Mouse (Mus musculus): ENCODE data around the gene Gpr152. TPM values are rescaled to one million over a fixed set of nuclear protein-coding genes. Genes with fewer than 3 reads are reported as not detected.

Gpr152 gene
- polyA plus RNA-seq, 1 experiment from 2014 or later: not detected

- 3% methylated on average over 38 of the region's 47 CpGs for WGBS (ENCODE audit: insufficient replicate concordance)
- peak within 1 kb of the TSS; percentile 93 for H3K9ac ChIP-seq (replicated peaks)
- no peaks in the 10 kb centered on the region for H3K9me3 ChIP-seq (ENCODE audit: low read length)
- peak within 1 kb of the TSS; percentile 88 for H3K4me3 ChIP-seq (ENCODE audit: low read depth, low read length)
- peaks cover 34% of the 10 kb centered on the region for H3K4me1 ChIP-seq (ENCODE audit: insufficient read depth)
- H3K36me3 ChIP-seq (replicated peaks; ENCODE audit: insufficient read depth, low read length): peaks cover 35% of the 10 kb centered on the region
- peak within 1 kb of the TSS; percentile 85 for H3K4me2 ChIP-seq (ENCODE audit: low read depth, low read length)
- H3K27ac ChIP-seq (ENCODE audit: low read depth): peak within 1 kb of the TSS; percentile 89
- H3K27me3 ChIP-seq (ENCODE audit: insufficient read depth, low read length): no peaks in the 10 kb centered on the region
- peak; percentile 94 for ATAC-seq
- no peak; the same call in 1 of the 2 replicates for TF ChIP-seq EP300 (IDR thresholded peaks at IDR 0.05; ENCODE audit: low read depth)
- peak; percentile 90 for TF ChIP-seq CTCF (IDR thresholded peaks at IDR 0.05; ENCODE audit: low read depth)
- peak; percentile 99 for DNase-seq
These were observed 52.1 kb downstream of the Gpr152 start, which contains the start of gene Ppp1ca for GRCm38 (mm10) chr19:4191528-4192250. TSS of gene Ppp1ca (plus strand) at chr19:4192065.

- H3K4me3 ChIP-seq (ENCODE audit: low read depth, low read length): peak overlapping the region; percentile 88
- H3K27me3 ChIP-seq (ENCODE audit: insufficient read depth, low read length): no peaks in the 10 kb centered on the region
- H3K27ac ChIP-seq (ENCODE audit: low read depth): peak overlapping the region; percentile 89
- H3K4me2 ChIP-seq (ENCODE audit: low read depth, low read length): peak overlapping the region; percentile 85
- TF ChIP-seq CTCF (IDR thresholded peaks at IDR 0.05; ENCODE audit: low read depth): no peak
- TF ChIP-seq EP300 (IDR thresholded peaks at IDR 0.05; ENCODE audit: low read depth): no peak
- DNase-seq: no peak
- WGBS (ENCODE audit: insufficient replicate concordance): 1% methylated on average over 35 of the region's 52 CpGs
- H3K9ac ChIP-seq (replicated peaks): peak overlapping the region; percentile 93
- no peaks in the 10 kb centered on the region for H3K9me3 ChIP-seq (ENCODE audit: low read length)
- peaks cover 42% of the 10 kb centered on the region for H3K36me3 ChIP-seq (replicated peaks; ENCODE audit: insufficient read depth, low read length)
- H3K4me1 ChIP-seq (ENCODE audit: insufficient read depth): peaks cover 37% of the 10 kb centered on the region
- peak; percentile 53 for ATAC-seq
These were observed 52.8 kb downstream of the Gpr152 start for GRCm38 (mm10) chr19:4192251-4192985.

GRCm38 (mm10) chr19:4193129-4193528 lies 53.5 kb downstream of the Gpr152 start:
- peaks cover 43% of the 10 kb centered on the region for H3K36me3 ChIP-seq (replicated peaks; ENCODE audit: insufficient read depth, low read length)
- peak overlapping the region; percentile 88 for H3K4me3 ChIP-seq (ENCODE audit: low read depth, low read length)
- ATAC-seq: no peak
- H3K27ac ChIP-seq (ENCODE audit: low read depth): peak overlapping the region; percentile 89; the same call in 1 of the 2 replicates
- peak overlapping the region; percentile 93 for H3K9ac ChIP-seq (replicated peaks)
- no peaks in the 10 kb centered on the region for H3K27me3 ChIP-seq (ENCODE audit: insufficient read depth, low read length)
- TF ChIP-seq EP300 (IDR thresholded peaks at IDR 0.05; ENCODE audit: low read depth) (no peak), CTCF (IDR thresholded peaks at IDR 0.05; ENCODE audit: low read depth) (no peak)
- WGBS (ENCODE audit: insufficient replicate concordance): 57% methylated on average over 6 of the region's 6 CpGs
- DNase-seq: no peak
- peaks cover 42% of the 10 kb centered on the region for H3K4me1 ChIP-seq (ENCODE audit: insufficient read depth)
- H3K9me3 ChIP-seq (ENCODE audit: low read length): no peaks in the 10 kb centered on the region
- H3K4me2 ChIP-seq (ENCODE audit: low read depth, low read length): peak overlapping the region; percentile 85

GRCm38 (mm10) chr19:4194021-4194724 lies 54.6 kb downstream of the Gpr152 start:
- peaks cover 50% of the 10 kb centered on the region for H3K36me3 ChIP-seq (replicated peaks; ENCODE audit: insufficient read depth, low read length)
- H3K9ac ChIP-seq (replicated peaks): no peak overlapping the region
- peaks cover 42% of the 10 kb centered on the region for H3K4me1 ChIP-seq (ENCODE audit: insufficient read depth)
- H3K27me3 ChIP-seq (ENCODE audit: insufficient read depth, low read length): no peaks in the 10 kb centered on the region
- ATAC-seq (no peak), DNase-seq (no peak)
- H3K9me3 ChIP-seq (ENCODE audit: low read length): no peaks in the 10 kb centered on the region
- H3K27ac ChIP-seq (ENCODE audit: low read depth): no peak overlapping the region
- H3K4me3 ChIP-seq (ENCODE audit: low read depth, low read length): no peak overlapping the region
- 73% methylated on average over 8 of the region's 8 CpGs for whole genome bisulfite sequencing (ENCODE audit: insufficient replicate concordance)
- H3K4me2 ChIP-seq (ENCODE audit: low read depth, low read length): no peak overlapping the region
- no peak for TF ChIP-seq EP300 (IDR thresholded peaks at IDR 0.05; ENCODE audit: low read depth)
- TF ChIP-seq CTCF (IDR thresholded peaks at IDR 0.05; ENCODE audit: low read depth): no peak

GRCm38 (mm10) chr19:4194776-4195650 lies 55.4 kb downstream of the Gpr152 start:
- no peak overlapping the region for H3K27ac ChIP-seq (ENCODE audit: low read depth)
- TF ChIP-seq EP300 (IDR thresholded peaks at IDR 0.05; ENCODE audit: low read depth) (no peak), CTCF (IDR thresholded peaks at IDR 0.05; ENCODE audit: low read depth) (no peak)
- H3K4me1 ChIP-seq (ENCODE audit: insufficient read depth): peaks cover 43% of the 10 kb centered on the region

More at GRCm38 (mm10) chr19:4194776-4195650, 55.4 kb downstream of the Gpr152 start:
- Histone ChIP-seq H3K27me3 (ENCODE audit: insufficient read depth, low read length) (no peaks in the 10 kb centered on the region), H3K9me3 (ENCODE audit: low read length) (no peaks in the 10 kb centered on the region), H3K36me3 (replicated peaks; ENCODE audit: insufficient read depth, low read length) (peaks cover 53% of the 10 kb centered on the region), H3K9ac (replicated peaks) (no peak overlapping the region), H3K4me3 (ENCODE audit: low read depth, low read length) (no peak overlapping the region), H3K4me2 (ENCODE audit: low read depth, low read length) (no peak overlapping the region)
- DNase-seq (no peak), ATAC-seq (no peak)
- WGBS (ENCODE audit: insufficient replicate concordance): 76% methylated on average over 12 of the region's 12 CpGs

Other genes starting within 250 kb of the Gpr152 start
- 28.1 and 29.7 TPM in 2 replicates for gene Tcirg1, start 232.7 kb upstream of the Gpr152 start, polyA plus RNA-seq (2015; fragmentation: Nextera tagmentation; extraction: Ambion mirVana)
- gene Ndufs8, start 227.0 kb upstream of the Gpr152 start, polyA plus RNA-seq (2015; fragmentation: Nextera tagmentation; extraction: Ambion mirVana): 165 and 167 TPM in 2 replicates
- 9.5 TPM in 2 replicates for gene Aldh3b1, start 210.0 kb upstream of the Gpr152 start, polyA plus RNA-seq (2015; fragmentation: Nextera tagmentation; extraction: Ambion mirVana)
- 42.6 and 48.1 TPM in 2 replicates for gene Unc93b1, start 204.6 kb upstream of the Gpr152 start, polyA plus RNA-seq (2015; fragmentation: Nextera tagmentation; extraction: Ambion mirVana)
- gene Aldh3b3, start 181.1 kb upstream of the Gpr152 start, polyA plus RNA-seq (2015; fragmentation: Nextera tagmentation; extraction: Ambion mirVana): 0.04 and 0.13 TPM in 2 replicates
- 0.09 and 0.11 TPM in 2 replicates for gene Aldh3b2, start 167.5 kb upstream of the Gpr152 start, polyA plus RNA-seq (2015; fragmentation: Nextera tagmentation; extraction: Ambion mirVana)
- 19.3 and 22.0 TPM in 2 replicates for gene Acy3, start 153.2 kb upstream of the Gpr152 start, polyA plus RNA-seq (2015; fragmentation: Nextera tagmentation; extraction: Ambion mirVana)
- not detected in 2 replicates for gene Tbx10, start 147.0 kb upstream of the Gpr152 start, polyA plus RNA-seq (2015; fragmentation: Nextera tagmentation; extraction: Ambion mirVana)
- 22.0 and 23.0 TPM in 2 replicates for gene Nudt8, start 139.2 kb upstream of the Gpr152 start, polyA plus RNA-seq (2015; fragmentation: Nextera tagmentation; extraction: Ambion mirVana)
- 0.26 and 0.49 TPM in 2 replicates for gene Gm49405, start 139.2 kb upstream of the Gpr152 start, polyA plus RNA-seq (2015; fragmentation: Nextera tagmentation; extraction: Ambion mirVana)
- gene Doc2g, start 136.5 kb upstream of the Gpr152 start, polyA plus RNA-seq (2015; fragmentation: Nextera tagmentation; extraction: Ambion mirVana): 0.36 and 0.74 TPM in 2 replicates
- 171 and 172 TPM in 2 replicates for gene Ndufv1, start 127.0 kb upstream of the Gpr152 start, polyA plus RNA-seq (2015; fragmentation: Nextera tagmentation; extraction: Ambion mirVana)
- gene Gstp1, start 101.8 kb upstream of the Gpr152 start, polyA plus RNA-seq (2015; fragmentation: Nextera tagmentation; extraction: Ambion mirVana): 428 and 442 TPM in 2 replicates
- gene Gstp2, start 93.8 kb upstream of the Gpr152 start, polyA plus RNA-seq (2015; fragmentation: Nextera tagmentation; extraction: Ambion mirVana): 5.8 and 6.4 TPM in 2 replicates
- gene Gstp3, start 80.2 kb upstream of the Gpr152 start, polyA plus RNA-seq (2015; fragmentation: Nextera tagmentation; extraction: Ambion mirVana): 64.5 and 67.3 TPM in 2 replicates
- gene Cabp2, start 58.2 kb upstream of the Gpr152 start, polyA plus RNA-seq (2015; fragmentation: Nextera tagmentation; extraction: Ambion mirVana): 0.38 and 0.43 TPM in 2 replicates
- 91.2 and 91.9 TPM in 2 replicates for gene Cdk2ap2, start 42.6 kb upstream of the Gpr152 start, polyA plus RNA-seq (2015; fragmentation: Nextera tagmentation; extraction: Ambion mirVana)
- gene Pitpnm1, start 39.8 kb upstream of the Gpr152 start, polyA plus RNA-seq (2015; fragmentation: Nextera tagmentation; extraction: Ambion mirVana): 6.6 and 7.4 TPM in 2 replicates
- 23.1 and 26.8 TPM in 2 replicates for gene Aip, start 13.9 kb upstream of the Gpr152 start, polyA plus RNA-seq (2015; fragmentation: Nextera tagmentation; extraction: Ambion mirVana)
- gene Cabp4, start 4.2 kb downstream of the Gpr152 start, polyA plus RNA-seq (2015; fragmentation: Nextera tagmentation; extraction: Ambion mirVana): 0.11 and 0.15 TPM in 2 replicates
- gene Coro1b, start 8.8 kb downstream of the Gpr152 start, polyA plus RNA-seq (2015; fragmentation: Nextera tagmentation; extraction: Ambion mirVana): 63.0 and 64.4 TPM in 2 replicates
- gene Ptprcap, start 13.8 kb downstream of the Gpr152 start, polyA plus RNA-seq (2015; fragmentation: Nextera tagmentation; extraction: Ambion mirVana): 35.7 and 35.8 TPM in 2 replicates
- 22.1 and 23.0 TPM in 2 replicates for gene Rps6kb2, start 23.6 kb downstream of the Gpr152 start, polyA plus RNA-seq (2015; fragmentation: Nextera tagmentation; extraction: Ambion mirVana)
- gene Carns1, start 35.7 kb downstream of the Gpr152 start, polyA plus RNA-seq (2015; fragmentation: Nextera tagmentation; extraction: Ambion mirVana): 0.73 and 0.90 TPM in 2 replicates
- gene Tbc1d10c, start 51.5 kb downstream of the Gpr152 start, polyA plus RNA-seq (2015; fragmentation: Nextera tagmentation; extraction: Ambion mirVana): 8.4 and 9.9 TPM in 2 replicates
- gene Ppp1ca, start 52.3 kb downstream of the Gpr152 start, polyA plus RNA-seq (2015; fragmentation: Nextera tagmentation; extraction: Ambion mirVana): 269 and 284 TPM in 2 replicates
- 8.0 and 9.0 TPM in 2 replicates for gene Rad9a, start 61.9 kb downstream of the Gpr152 start, polyA plus RNA-seq (2015; fragmentation: Nextera tagmentation; extraction: Ambion mirVana)
- gene Clcf1, start 74.5 kb downstream of the Gpr152 start, polyA plus RNA-seq (2015; fragmentation: Nextera tagmentation; extraction: Ambion mirVana): 0.91 and 1.1 TPM in 2 replicates
- gene AC109138.7, start 74.6 kb downstream of the Gpr152 start, polyA plus RNA-seq (2015; fragmentation: Nextera tagmentation; extraction: Ambion mirVana): not detected in 2 replicates
- gene Pold4, start 92.1 kb downstream of the Gpr152 start, polyA plus RNA-seq (2015; fragmentation: Nextera tagmentation; extraction: Ambion mirVana): 28.5 and 31.1 TPM in 2 replicates
- gene Ssh3, start 129.4 kb downstream of the Gpr152 start, polyA plus RNA-seq (2015; fragmentation: Nextera tagmentation; extraction: Ambion mirVana): 3.3 and 3.4 TPM in 2 replicates
- gene Ankrd13d, start 143.3 kb downstream of the Gpr152 start, polyA plus RNA-seq (2015; fragmentation: Nextera tagmentation; extraction: Ambion mirVana): 0.54 and 0.92 TPM in 2 replicates
- gene Grk2, start 166.4 kb downstream of the Gpr152 start, polyA plus RNA-seq (2015; fragmentation: Nextera tagmentation; extraction: Ambion mirVana): 11.9 and 14.8 TPM in 2 replicates

All from liver, postnatal 0 days (tissue).